Mouse (Mus musculus) brain, embryonic 14.5 days (tissue): ENCODE data around the gene Wipi1.

Experiments
- CTCF ChIP-seq: fragments of 200-500 bp; IDR thresholded peaks from 2 replicates; pipeline ENCODE4 v1.5.1; 2012; ENCODE audit warnings: inconsistent platforms, mild to moderate bottlenecking, moderate library complexity, borderline replicate concordance; ENCODE audit not compliant: insufficient read depth, insufficient read length; ENCODE audit errors: extremely low read depth
- POLR2A ChIP-seq: fragments of 200-500 bp; IDR thresholded peaks from 2 replicates; pipeline ENCODE4 v1.6.1; 2012; ENCODE audit warnings: mild to moderate bottlenecking, inconsistent platforms, borderline replicate concordance; ENCODE audit not compliant: poor library complexity, insufficient read depth, insufficient read length, severe bottlenecking; ENCODE audit errors: extremely low read depth

GRCm38 (mm10) chr11:109650788-109651565 lies 39.2 kb upstream of the Wipi1 start:
- TF ChIP-seq POLR2A: peak; percentile 93
- TF ChIP-seq CTCF: no peak
